ENCODE assay signal across 8 mouse cellular contexts in genomic region chr1:155121977-155122939, GRCm38 (mm10). TPM values are rescaled to one million over a fixed set of nuclear protein-coding genes. Genes with fewer than 3 reads are reported as not detected.
A peak's percentile ranks its signal among the peaks of the same experiment; 100 is the strongest.
DNase-seq lines count a peak whose midpoint lies in the region; ATAC-seq and TF ChIP-seq lines count a peak whose summit lies in the region.

No protein-coding gene starts in this region.

- TF ChIP-seq CTCF in left cerebral cortex, adult 2 months (IDR thresholded peaks at IDR 0.05) = no peak
- TF ChIP-seq CTCF in small intestine, adult 2 months (IDR thresholded peaks at IDR 0.05; ENCODE audit: extremely low read depth, insufficient read length, insufficient replicate concordance, low read depth, low read length) = no peak

- H3K27me3 ChIP-seq in kidney, embryonic 16.5 days (ENCODE audit: insufficient read depth, low read length) = no peaks in the 10 kb centered on the region
- no peaks in the 10 kb centered on the region for H3K27me3 ChIP-seq in small intestine, adult 2 months (ENCODE audit: control insufficient read depth, insufficient read depth, low read length)
- H3K27me3 ChIP-seq in midbrain, embryonic 16.5 days (ENCODE audit: control insufficient read depth, insufficient read depth, low read depth, low read length) = no peaks in the 10 kb centered on the region

- DNase-seq in kidney, adult 8-10 months = peak; percentile 22 to 45
- peak; percentile 78 for DNase-seq in cerebellum, adult 11 months
- peak; percentile 77 to 79 for DNase-seq in gastrocnemius, postnatal 36 days
- peak; percentile 21 to 45 for DNase-seq in left cerebral cortex, adult 2 months (ENCODE audit: extremely low spot score in 1 of 2, low spot score in 2 of 2)
- DNase-seq in urinary bladder, postnatal 25 days (ENCODE audit: low spot score) = no peak

- H3K9me3 ChIP-seq in kidney, embryonic 16.5 days (ENCODE audit: low read length) = peaks cover 3% of the 10 kb centered on the region; the same call in 1 of the 2 replicates
- no peaks in the 10 kb centered on the region for H3K9me3 ChIP-seq in midbrain, embryonic 16.5 days (replicated peaks; ENCODE audit: control insufficient read depth, low read length, poor library complexity, severe bottlenecking)

- no peak overlapping the region for H3K4me3 ChIP-seq in kidney, embryonic 16.5 days (ENCODE audit: low read length)
- H3K4me3 ChIP-seq in left cerebral cortex, adult 2 months = no peak overlapping the region
- H3K4me3 ChIP-seq in small intestine, adult 2 months (ENCODE audit: low read depth, low read length) = peak overlapping the region; percentile 16; the same call in 1 of the 2 replicates
- no peak overlapping the region for H3K4me3 ChIP-seq in midbrain, embryonic 16.5 days (ENCODE audit: low read depth, low read length)

- intact Hi-C loops in gastrocnemius, postnatal 36 days (cut with DNase I) = no loop called here
- intact Hi-C loops in left cerebral cortex, adult 2 months (cut with DNase I) = no loop called here

- no peak for TF ChIP-seq POLR2A in small intestine, adult 2 months (IDR thresholded peaks at IDR 0.05; ENCODE audit: low read depth, low read length)

- 70% methylated on average over 21 of the region's 21 CpGs for WGBS in kidney, embryonic 16.5 days
- 70% methylated on average over 21 of the region's 21 CpGs for WGBS in small intestine, adult 2 months
- 80% methylated on average over 21 of the region's 21 CpGs for WGBS in midbrain, embryonic 16.5 days

- ATAC-seq in kidney, embryonic 16.5 days (ENCODE audit: low FRiP score, low TSS enrichment) = no peak
- no peak for ATAC-seq in midbrain, embryonic 16.5 days

- H3K4me2 ChIP-seq in kidney, embryonic 16.5 days (replicated peaks; ENCODE audit: low read depth, low read length) = no peak overlapping the region
- no peak overlapping the region for H3K4me2 ChIP-seq in midbrain, embryonic 16.5 days (ENCODE audit: low read length)

- no peaks in the 10 kb centered on the region for H3K4me1 ChIP-seq in kidney, embryonic 16.5 days (ENCODE audit: insufficient read depth, low read length)
- H3K4me1 ChIP-seq in small intestine, adult 2 months (ENCODE audit: control insufficient read depth, insufficient read depth, insufficient read length, low read length) = peaks cover 3% of the 10 kb centered on the region; the same call in 1 of the 2 replicates
- no peaks in the 10 kb centered on the region for H3K4me1 ChIP-seq in midbrain, embryonic 16.5 days (ENCODE audit: control insufficient read depth, insufficient read depth, low read length)

- no peak overlapping the region for H3K27ac ChIP-seq in kidney, embryonic 16.5 days (ENCODE audit: low read length)
- H3K27ac ChIP-seq in left cerebral cortex, adult 2 months = no peak overlapping the region
- H3K27ac ChIP-seq in small intestine, adult 2 months (ENCODE audit: insufficient read depth, low read depth, low read length) = peak overlapping the region; percentile 16
- H3K27ac ChIP-seq in midbrain, embryonic 16.5 days (ENCODE audit: low read length) = no peak overlapping the region

- H3K9ac ChIP-seq in kidney, embryonic 16.5 days (replicated peaks; ENCODE audit: low read length) = no peak overlapping the region
- no peak overlapping the region for H3K9ac ChIP-seq in midbrain, embryonic 16.5 days (ENCODE audit: low read depth, low read length)

- H3K36me3 ChIP-seq in kidney, embryonic 16.5 days (ENCODE audit: insufficient read depth, low read length) = no peaks in the 10 kb centered on the region
- H3K36me3 ChIP-seq in small intestine, adult 2 months (ENCODE audit: control insufficient read depth, insufficient read depth, low read length) = no peaks in the 10 kb centered on the region
- no peaks in the 10 kb centered on the region for H3K36me3 ChIP-seq in midbrain, embryonic 16.5 days (ENCODE audit: control insufficient read depth, insufficient read depth, low read length)

RNA-seq across cellular contexts. Expression of gene Ier5, which starts 22.8 kb away (rescaled TPM):
- polyA plus RNA-seq in kidney, embryonic 16.5 days (2015; fragmentation: Nextera tagmentation; extraction: Ambion mirVana) = 4.4 and 5.3 TPM in 2 replicates
- 1 to 10 TPM; 7.1 to 9.7 TPM for total RNA-seq in gastrocnemius, postnatal 36 days (2021)
- total RNA-seq in left cerebral cortex, adult 2 months (2021) = 10 to 100 TPM; 60.4 to 75.1 TPM
- 25.4 and 63.9 TPM in 2 replicates for polyA plus RNA-seq in small intestine, adult 2 months (2012; rRNA removed)
- polyA plus RNA-seq in midbrain, embryonic 16.5 days (2015; fragmentation: Nextera tagmentation; extraction: Ambion mirVana) = 4.8 and 4.9 TPM in 2 replicates

RNA-seq across cellular contexts. Expression of gene Mr1, which starts 24.4 kb away (rescaled TPM):
- polyA plus RNA-seq in kidney, embryonic 16.5 days (2015; fragmentation: Nextera tagmentation; extraction: Ambion mirVana) = 7.1 and 8.6 TPM in 2 replicates
- 10 to 100 TPM in 1 of 2 experiments, 1 to 10 TPM in 1; 8.1 to 11.5 TPM for total RNA-seq in gastrocnemius, postnatal 36 days (2021)
- 1 to 10 TPM; 2.1 to 3.1 TPM for total RNA-seq in left cerebral cortex, adult 2 months (2021)
- polyA plus RNA-seq in small intestine, adult 2 months (2012; rRNA removed) = 0.47 and 0.66 TPM in 2 replicates
- 1.3 and 1.6 TPM in 2 replicates for polyA plus RNA-seq in midbrain, embryonic 16.5 days (2015; fragmentation: Nextera tagmentation; extraction: Ambion mirVana)

RNA-seq across cellular contexts. Expression of gene Stx6, which starts 36.3 kb away (rescaled TPM):
- 70.9 and 78.0 TPM in 2 replicates for polyA plus RNA-seq in kidney, embryonic 16.5 days (2015; fragmentation: Nextera tagmentation; extraction: Ambion mirVana)
- total RNA-seq in gastrocnemius, postnatal 36 days (2021) = 10 to 100 TPM; 10.4 to 10.8 TPM
- total RNA-seq in left cerebral cortex, adult 2 months (2021) = 100 to 1,000 TPM; 114 to 120 TPM
- 15.4 and 32.4 TPM in 2 replicates for polyA plus RNA-seq in small intestine, adult 2 months (2012; rRNA removed)
- polyA plus RNA-seq in midbrain, embryonic 16.5 days (2015; fragmentation: Nextera tagmentation; extraction: Ambion mirVana) = 94.0 and 111 TPM in 2 replicates
